Mouse (Mus musculus) adrenal gland, postnatal 14 days (tissue): ENCODE data around the gene Unc5cl. TPM values are rescaled to one million over a fixed set of nuclear protein-coding genes. Genes with fewer than 3 reads are reported as not detected.
"Not testable (repeated sequence)": the region's sequence is repeated elsewhere in the genome, so short reads cannot be mapped to it uniquely, and the experiment has no call there.

Experiments
- DNase-seq: peaks from one replicate; pipeline ENCODE4 v3.0.0; 2021; ENCODE audit warnings: mixed read lengths
- total RNA-seq: library from RNA; stranded (reverse); gene quantifications from 2 replicates; pipeline ENCODE4 v1.2.3, GENCODE M21; 2021

The Unc5cl gene
- total RNA-seq, 1 experiment from 2014 or later: 0.11 TPM

GRCm38 (mm10) chr17:48467395-48468231, 12.9 kb downstream of the Unc5cl start:
- DNase-seq: peak; percentile 89

- DNase-seq: not testable (repeated sequence)
These were observed 19.6 kb downstream of the Unc5cl start for GRCm38 (mm10) chr17:48474282-48474681.

GRCm38 (mm10) chr17:48475444-48475843, 20.7 kb downstream of the Unc5cl start:
- DNase-seq: no peak

- no peak for DNase-seq
These were observed 25.3 kb downstream of the Unc5cl start for GRCm38 (mm10) chr17:48479952-48480351.

- DNase-seq: no peak
These were observed 29.1 kb downstream of the Unc5cl start for GRCm38 (mm10) chr17:48483764-48484163.

GRCm38 (mm10) chr17:48484191-48484590, 29.5 kb downstream of the Unc5cl start:
- no peak for DNase-seq

- DNase-seq: no peak
These were observed 34.8 kb downstream of the Unc5cl start for GRCm38 (mm10) chr17:48489466-48489865.

GRCm38 (mm10) chr17:48492621-48493020, 37.9 kb downstream of the Unc5cl start:
- DNase-seq: no peak

- DNase-seq: no peak
These were observed 38.9 kb downstream of the Unc5cl start for GRCm38 (mm10) chr17:48493582-48493981.

GRCm38 (mm10) chr17:48493986-48494385, 39.3 kb downstream of the Unc5cl start:
- DNase-seq: peak; percentile 46

- DNase-seq: no peak
These were observed 43.3 kb downstream of the Unc5cl start for GRCm38 (mm10) chr17:48497986-48498385.

GRCm38 (mm10) chr17:48500846-48501445, 46.2 kb downstream of the Unc5cl start:
- DNase-seq: peak; percentile 27

GRCm38 (mm10) chr17:48505006-48505405, 50.3 kb downstream of the Unc5cl start:
- no peak for DNase-seq

GRCm38 (mm10) chr17:48506986-48507385, 52.3 kb downstream of the Unc5cl start:
- no peak for DNase-seq

GRCm38 (mm10) chr17:48509596-48509995, 54.9 kb downstream of the Unc5cl start:
- DNase-seq: no peak

GRCm38 (mm10) chr17:48512614-48513281, 58.0 kb downstream of the Unc5cl start:
- no peak for DNase-seq

GRCm38 (mm10) chr17:48514613-48515012, 59.9 kb downstream of the Unc5cl start:
- no peak for DNase-seq

- DNase-seq: no peak
These were observed 64.3 kb downstream of the Unc5cl start for GRCm38 (mm10) chr17:48519046-48519445.

GRCm38 (mm10) chr17:48520352-48520751, 65.7 kb downstream of the Unc5cl start:
- DNase-seq: no peak

GRCm38 (mm10) chr17:48523056-48523455, 68.4 kb downstream of the Unc5cl start:
- no peak for DNase-seq

GRCm38 (mm10) chr17:48533844-48534705, 79.4 kb downstream of the Unc5cl start:
- DNase-seq: no peak

GRCm38 (mm10) chr17:48538328-48538727, 83.6 kb downstream of the Unc5cl start:
- DNase-seq: peak; percentile 20
